ENCODE assay signal across 10 mouse cellular contexts in genomic region chr2:102049866-102050550, GRCm38 (mm10).
DNase-seq lines count a peak whose midpoint lies in the region; ATAC-seq and TF ChIP-seq lines count a peak whose summit lies in the region.
"Had no signal": no experiment of that assay in that cellular context is flagged by ENCODE, and none has a peak within 500 bp of the region (broad histone marks: within the 10 kb centered on the region; RNA-seq: fewer than 3 reads in every experiment).

No protein-coding gene starts in this region.

- ATAC-seq in embryonic facial prominence, embryonic 11.5 days (replicated peaks; ENCODE audit: insufficient number of reproducible peaks, low FRiP score, low TSS enrichment, low read depth), result 0 out of 2 replicates have a peak, but pooled peaks have one; percentile 41
- peak; percentile 67 for ATAC-seq in intestine, embryonic 16.5 days
- ATAC-seq in stomach, postnatal 0 days (ENCODE audit: low FRiP score, low TSS enrichment), result no peak

- TF ChIP-seq EP300 in stomach, postnatal 0 days (optimal IDR thresholded peaks at IDR 0.05), result no peak

- peak; percentile 26 for DNase-seq in lung, postnatal 10 days
- no peak for DNase-seq in lung, adult 18-20 months
- peak; percentile 15 for DNase-seq in embryonic facial prominence, embryonic 11.5 days (ENCODE audit: low spot score)
- DNase-seq in thymus, postnatal 14 days, result peak; percentile 67
- no peak for DNase-seq in cerebellum, postnatal 14 days
- DNase-seq in adrenal gland, postnatal 36 days, result no peak
- DNase-seq in stomach, postnatal 0 days (ENCODE audit: low spot score), result no peak
- DNase-seq: kidney, postnatal 4 days; lung, embryonic 14.5 days had no signal

- no peak overlapping the region for H3K4me3 ChIP-seq in embryonic facial prominence, embryonic 11.5 days (ENCODE audit: low read depth, low read length)
- H3K4me3 ChIP-seq in intestine, embryonic 16.5 days (ENCODE audit: low read length), result no peak overlapping the region
- no peak overlapping the region for H3K4me3 ChIP-seq in stomach, postnatal 0 days (ENCODE audit: low read depth, low read length)

- H3K4me2 ChIP-seq in embryonic facial prominence, embryonic 11.5 days (ENCODE audit: low read depth, low read length), result no peak overlapping the region
- peak overlapping the region; percentile 25; the same call in 1 of the 2 replicates for H3K4me2 ChIP-seq in intestine, embryonic 16.5 days (ENCODE audit: low read depth, low read length)
- no peak overlapping the region for H3K4me2 ChIP-seq in stomach, postnatal 0 days (replicated peaks; ENCODE audit: low read depth)
- H3K4me2 ChIP-seq: lung, embryonic 14.5 days had no signal

- no peaks in the 10 kb centered on the region for H3K27me3 ChIP-seq in embryonic facial prominence, embryonic 11.5 days (ENCODE audit: control insufficient read depth, insufficient read depth, low read length)
- H3K27me3 ChIP-seq in intestine, embryonic 16.5 days (replicated peaks; ENCODE audit: control insufficient read depth, insufficient read depth, low read length), result no peaks in the 10 kb centered on the region
- no peaks in the 10 kb centered on the region for H3K27me3 ChIP-seq in stomach, postnatal 0 days (ENCODE audit: control insufficient read depth, insufficient read depth, low read length)

- H3K36me3 ChIP-seq in embryonic facial prominence, embryonic 11.5 days (replicated peaks; ENCODE audit: control insufficient read depth, insufficient read depth, low read depth, low read length), result no peaks in the 10 kb centered on the region
- H3K36me3 ChIP-seq in intestine, embryonic 16.5 days (ENCODE audit: control insufficient read depth, insufficient read depth, low read length), result no peaks in the 10 kb centered on the region
- peaks cover 4% of the 10 kb centered on the region; the same call in 1 of the 2 replicates for H3K36me3 ChIP-seq in stomach, postnatal 0 days (ENCODE audit: control insufficient read depth, insufficient read depth, low read length)

- TF ChIP-seq CTCF in stomach, postnatal 0 days (IDR thresholded peaks at IDR 0.05; ENCODE audit: low read depth), result no peak

- H3K9ac ChIP-seq in embryonic facial prominence, embryonic 11.5 days (replicated peaks; ENCODE audit: low read length), result no peak overlapping the region
- H3K9ac ChIP-seq in intestine, embryonic 16.5 days (ENCODE audit: low read depth, low read length), result no peak overlapping the region
- no peak overlapping the region for H3K9ac ChIP-seq in stomach, postnatal 0 days (ENCODE audit: low read length)
- H3K9ac ChIP-seq: lung, embryonic 14.5 days had no signal

- no peaks in the 10 kb centered on the region; the same call in 1 of the 2 replicates for H3K4me1 ChIP-seq in embryonic facial prominence, embryonic 11.5 days (ENCODE audit: control insufficient read depth, insufficient read depth, low read length)
- peaks cover 5% of the 10 kb centered on the region; the same call in 1 of the 2 replicates for H3K4me1 ChIP-seq in intestine, embryonic 16.5 days (ENCODE audit: control insufficient read depth, insufficient read depth, low read length)
- no peaks in the 10 kb centered on the region for H3K4me1 ChIP-seq in stomach, postnatal 0 days (replicated peaks; ENCODE audit: control insufficient read depth, insufficient read depth)

- 45% methylated on average over 10 of the region's 10 CpGs for WGBS in embryonic facial prominence, embryonic 11.5 days
- 39% methylated on average over 10 of the region's 10 CpGs for whole genome bisulfite sequencing in intestine, embryonic 16.5 days
- WGBS in stomach, postnatal 0 days, result 57% methylated on average over 10 of the region's 10 CpGs

- no peaks in the 10 kb centered on the region for H3K9me3 ChIP-seq in embryonic facial prominence, embryonic 11.5 days (replicated peaks; ENCODE audit: control insufficient read depth, low read length)
- H3K9me3 ChIP-seq in intestine, embryonic 16.5 days (ENCODE audit: control insufficient read depth, low read length), result no peaks in the 10 kb centered on the region
- no peaks in the 10 kb centered on the region for H3K9me3 ChIP-seq in stomach, postnatal 0 days (ENCODE audit: control insufficient read depth, low read length)

- H3K27ac ChIP-seq in embryonic facial prominence, embryonic 11.5 days (replicated peaks; ENCODE audit: low read depth, low read length), result no peak overlapping the region
- H3K27ac ChIP-seq in intestine, embryonic 16.5 days (ENCODE audit: low read length), result no peak overlapping the region
- H3K27ac ChIP-seq in stomach, postnatal 0 days (replicated peaks), result no peak overlapping the region

Comparison
In these comparisons a context has a peak if more than half of its experiments do, and no peak if none do; other contexts are left out.
1. DNase-seq: peak in lung, postnatal 10 days (single experiment), embryonic facial prominence, embryonic 11.5 days (single experiment) and thymus, postnatal 14 days (single experiment); none in lung, adult 18-20 months (0 of 2), cerebellum, postnatal 14 days (0 of 2), adrenal gland, postnatal 36 days (0 of 2) and stomach, postnatal 0 days (single experiment).